9 mouse cellular contexts compared by ENCODE assay signal in genomic region chr11:30186902-30187470, GRCm38 (mm10).
A peak's percentile ranks its signal among the peaks of the same experiment; 100 is the strongest.
DNase-seq lines count a peak whose midpoint lies in the region; ATAC-seq and TF ChIP-seq lines count a peak whose summit lies in the region.
"Had no signal": no experiment of that assay in that cellular context is flagged by ENCODE, and none has a peak within 500 bp of the region (broad histone marks: within the 10 kb centered on the region; RNA-seq: fewer than 3 reads in every experiment).

No protein-coding gene starts in this region.

- peaks cover 54% of the 10 kb centered on the region for H3K4me1 ChIP-seq in lung, adult 2 months (ENCODE audit: control insufficient read depth, insufficient read depth, low read length)
- peaks cover 34% of the 10 kb centered on the region for H3K4me1 ChIP-seq in brown adipose tissue, adult 24 weeks (ENCODE audit: control insufficient read depth, insufficient read depth, insufficient read length, low read length)
- peaks cover 18% of the 10 kb centered on the region for H3K4me1 ChIP-seq in liver, embryonic 16.5 days (ENCODE audit: control insufficient read depth, low read depth, low read length)
- H3K4me1 ChIP-seq in kidney, embryonic 14.5 days (ENCODE audit: control insufficient read depth, insufficient read depth, low read length): peaks cover 24% of the 10 kb centered on the region

- peak; percentile 49 to 72 for DNase-seq in lung, adult 18-20 months
- DNase-seq in lung, adult 2 months: no peak
- DNase-seq in thymus, postnatal 10 days (ENCODE audit: low spot score in 2 of 2): peak; percentile 58 to 63
- DNase-seq in frontal cortex, postnatal 25 days (ENCODE audit: low spot score in 2 of 2): no peak
- no peak for DNase-seq in adrenal gland, postnatal 10 days
- DNase-seq: gastrocnemius, postnatal 36 days had no signal

- no peaks in the 10 kb centered on the region for H3K36me3 ChIP-seq in liver, embryonic 16.5 days (ENCODE audit: control insufficient read depth, insufficient read depth)
- peaks cover 2% of the 10 kb centered on the region; the same call in 1 of the 2 replicates for H3K36me3 ChIP-seq in kidney, embryonic 14.5 days (ENCODE audit: control insufficient read depth, insufficient read depth, low read length)

- no peak for TF ChIP-seq CTCF in lung, adult 2 months (IDR thresholded peaks at IDR 0.05; ENCODE audit: insufficient read depth, low read length)

- no peak overlapping the region for H3K9ac ChIP-seq in liver, embryonic 16.5 days (ENCODE audit: low read depth, low read length)
- no peak overlapping the region for H3K9ac ChIP-seq in kidney, embryonic 14.5 days (ENCODE audit: low read depth, low read length)

- no peaks in the 10 kb centered on the region for H3K9me3 ChIP-seq in liver, embryonic 16.5 days (replicated peaks; ENCODE audit: control insufficient read depth, low read length)
- H3K9me3 ChIP-seq in kidney, embryonic 14.5 days (ENCODE audit: control insufficient read depth, low read length): no peaks in the 10 kb centered on the region

- TF ChIP-seq POLR2A in lung, adult 2 months (IDR thresholded peaks at IDR 0.05; ENCODE audit: borderline replicate concordance, extremely low read depth, low read depth, low read length): no peak

- 0 out of 2 replicates have a peak, but pooled peaks have one; percentile 25 for ATAC-seq in liver, embryonic 16.5 days (ENCODE audit: low read depth)
- no peak for ATAC-seq in kidney, embryonic 14.5 days (ENCODE audit: low FRiP score, low TSS enrichment)

- no peak overlapping the region for H3K4me2 ChIP-seq in liver, embryonic 16.5 days (ENCODE audit: low read depth, low read length)
- H3K4me2 ChIP-seq in kidney, embryonic 14.5 days (replicated peaks; ENCODE audit: low read depth, low read length): no peak overlapping the region

- no peak overlapping the region for H3K4me3 ChIP-seq in lung, adult 2 months (replicated peaks; ENCODE audit: extremely low read depth, low read depth, low read length)
- H3K4me3 ChIP-seq in brown adipose tissue, adult 24 weeks (ENCODE audit: insufficient read depth, low read depth, low read length): no peak overlapping the region
- no peak overlapping the region for H3K4me3 ChIP-seq in liver, embryonic 16.5 days (ENCODE audit: low read depth, low read length)
- no peak overlapping the region for H3K4me3 ChIP-seq in kidney, embryonic 14.5 days (ENCODE audit: low read length)

- H3K27ac ChIP-seq in brown adipose tissue, adult 24 weeks (replicated peaks; ENCODE audit: low read depth, low read length): 0 out of 2 replicates have a peak overlapping the region, but pooled peaks have one; percentile 7
- H3K27ac ChIP-seq in liver, embryonic 16.5 days (ENCODE audit: low read length): no peak overlapping the region; the same call in 1 of the 2 replicates
- H3K27ac ChIP-seq in kidney, embryonic 14.5 days (ENCODE audit: low read depth, low read length): no peak overlapping the region

- WGBS in lung, adult 2 months: 39% methylated on average over 4 of the region's 4 CpGs
- 44% methylated on average over 4 of the region's 4 CpGs for WGBS in liver, embryonic 16.5 days (ENCODE audit: insufficient replicate concordance)
- WGBS in kidney, embryonic 14.5 days: 89% methylated on average over 4 of the region's 4 CpGs

- H3K27me3 ChIP-seq in liver, embryonic 16.5 days (ENCODE audit: control insufficient read depth, insufficient read depth, low read depth, low read length): no peaks in the 10 kb centered on the region; the same call in 1 of the 2 replicates
- H3K27me3 ChIP-seq in kidney, embryonic 14.5 days (ENCODE audit: control insufficient read depth, insufficient read depth, low read length): no peaks in the 10 kb centered on the region

Comparison
In these comparisons a context has a peak if more than half of its experiments do, and no peak if none do; other contexts are left out.
1. DNase-seq: peak in lung, adult 18-20 months (2 of 2) and thymus, postnatal 10 days (2 of 2); none in lung, adult 2 months (single experiment), frontal cortex, postnatal 25 days (0 of 2) and adrenal gland, postnatal 10 days (single experiment).